Mouse (Mus musculus): ENCODE data around the gene Amigo3.

GRCm38 (mm10) chr9:108048566-108048955 is 4.4 kb upstream of the Amigo3 start:
- TF ChIP-seq EP300 (IDR thresholded peaks at IDR 0.05; ENCODE audit: low read depth): no peak
- no peak for TF ChIP-seq CTCF (IDR thresholded peaks at IDR 0.05; ENCODE audit: low read depth)
